Mouse (Mus musculus) kidney, postnatal 0 days (tissue): ENCODE data around the gene Pigw. TPM values are rescaled to one million over a fixed set of nuclear protein-coding genes. Genes with fewer than 3 reads are reported as not detected.

Source experiments
- ATAC-seq: fragments of 200-750 bp; cut with Nextera tagmentation; replicated peaks from 2 replicates; pipeline ENCODE4 v1.8.0; 2017; ENCODE audit warnings: low read depth, moderate number of reproducible peaks, moderate TSS enrichment, moderate library complexity; ENCODE audit not compliant: low FRiP score
- DNase-seq: peaks from one replicate; pipeline ENCODE4 v3.0.0-alpha.2; 2016; ENCODE audit warnings: low spot score
- H3K27ac ChIP-seq: fragments of 300-500 bp; sonication (generic); 2 replicates; pipeline ENCODE4 v1.5.1; 2014; ENCODE audit warnings: mild to moderate bottlenecking
- H3K27me3 ChIP-seq: fragments of 300-500 bp; sonication (generic); 2 replicates; pipeline ENCODE4 v1.6.1; 2014; ENCODE audit warnings: low read length, mixed read lengths; ENCODE audit not compliant: insufficient read depth
- H3K36me3 ChIP-seq: fragments of 300-500 bp; sonication (generic); 2 replicates; pipeline ENCODE4 v1.6.1; 2014; ENCODE audit warnings: low read length, mixed read lengths; ENCODE audit not compliant: insufficient read depth
- H3K4me1 ChIP-seq: fragments of 300-500 bp; sonication (generic); replicated peaks from 2 replicates; pipeline ENCODE4 v1.6.1; 2014; ENCODE audit warnings: antibody characterized with exemption, low read length, mixed read lengths; ENCODE audit not compliant: insufficient read depth
- H3K4me2 ChIP-seq: fragments of 300-500 bp; sonication (generic); 2 replicates; pipeline ENCODE4 v1.6.1; 2014; ENCODE audit warnings: mild to moderate bottlenecking, low read length, moderate library complexity, mixed read lengths
- H3K4me3 ChIP-seq: fragments of 300-500 bp; sonication (generic); replicated peaks from 2 replicates; pipeline ENCODE4 v1.5.1; 2014; ENCODE audit warnings: low read depth, low read length
- H3K9ac ChIP-seq: fragments of 300-500 bp; sonication (generic); 2 replicates; pipeline ENCODE4 v1.6.1; 2014; ENCODE audit warnings: low read depth, low read length
- H3K9me3 ChIP-seq: fragments of 300-500 bp; sonication (generic); replicated peaks from 2 replicates; pipeline ENCODE4 v1.6.1; 2016; ENCODE audit warnings: low read length, inconsistent platforms, mixed read lengths
- CTCF ChIP-seq: IDR thresholded peaks from 2 replicates; pipeline ENCODE4 v1.5.1; 2016; ENCODE audit warnings: antibody characterized with exemption, low read depth, mild to moderate bottlenecking, moderate library complexity
- WGBS: fragments of 180-500 bp; shearing (Covaris S2); extraction: QIAGEN DNeasy Blood & Tissue Kit; methylation state at CpG from one replicate; pipeline ENCODE4 v1.1.7; 2014; 5-methylcytosine and 5-hydroxymethylcytosine counted together
- polyA plus RNA-seq: library from polyadenylated mRNA; unstranded; fragments of >200 nt; fragmentation: Nextera tagmentation; extraction: Ambion mirVana; gene quantifications from 2 replicates; pipeline ENCODE4 v1.2.1, GENCODE M21; 2015

Pigw gene
- polyA plus RNA-seq: 2.7 and 2.9 TPM in 2 replicates

DNA sequence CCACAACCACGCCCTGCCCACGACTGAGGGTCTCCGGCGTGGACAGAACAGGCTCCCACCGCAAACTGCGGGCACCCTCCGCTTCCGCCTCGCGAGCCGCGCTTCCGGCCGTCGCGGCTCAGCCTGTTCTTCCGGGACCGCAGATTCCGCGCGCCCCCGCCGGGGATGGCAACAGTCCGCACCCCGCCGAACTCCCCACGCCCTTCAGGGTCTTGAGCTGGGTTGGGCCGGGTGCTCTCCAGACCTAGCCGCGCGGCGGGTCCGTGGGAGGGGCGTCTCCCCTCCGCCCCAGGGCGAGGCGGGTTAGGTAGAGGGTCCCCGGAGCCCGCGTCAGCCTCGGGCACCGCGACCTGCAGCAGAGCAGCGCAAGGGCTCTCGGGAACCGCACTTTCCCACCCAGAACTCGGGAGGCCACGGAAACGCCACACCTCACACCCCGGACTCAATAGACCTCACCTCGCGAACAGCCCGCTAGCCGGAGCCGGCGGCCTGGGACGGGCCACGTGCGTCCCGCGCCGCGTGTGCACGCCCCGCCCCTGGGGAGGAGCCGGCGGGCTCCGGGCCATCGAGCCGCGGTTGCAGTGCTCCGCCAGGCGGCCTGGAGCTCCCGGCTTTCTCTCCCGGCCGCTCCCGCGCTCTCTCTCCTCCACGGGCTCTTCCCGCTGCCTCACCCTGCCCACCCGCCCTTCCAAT lies at the start of gene Pigw, which contains the start of gene Myo19:
Gene Pigw, minus strand, starts transcription at position 514 of the 693 bp plus-strand sequence.
Gene Myo19, plus strand, starts transcription at position 377 of the 693 bp plus-strand sequence.
- peak; percentile 85 for DNase-seq
- no peaks in the 10 kb centered on the region for H3K9me3 ChIP-seq
- under 1% methylated on average over 80 of the region's 81 CpGs for WGBS
- peaks cover 5% of the 10 kb centered on the region; the same call in 1 of the 2 replicates for H3K4me1 ChIP-seq
- peak within 1 kb of the TSS; percentile 84 for H3K9ac ChIP-seq
- ATAC-seq: peak; percentile 93
- H3K27ac ChIP-seq: peak within 1 kb of the TSS; percentile 94
- peak within 1 kb of the TSS; percentile 87 for H3K4me3 ChIP-seq
- H3K4me2 ChIP-seq: peak within 1 kb of the TSS; percentile 93
- H3K36me3 ChIP-seq: peaks cover 3% of the 10 kb centered on the region; the same call in 1 of the 2 replicates
- TF ChIP-seq CTCF: no peak
- no peaks in the 10 kb centered on the region for H3K27me3 ChIP-seq

DNA sequence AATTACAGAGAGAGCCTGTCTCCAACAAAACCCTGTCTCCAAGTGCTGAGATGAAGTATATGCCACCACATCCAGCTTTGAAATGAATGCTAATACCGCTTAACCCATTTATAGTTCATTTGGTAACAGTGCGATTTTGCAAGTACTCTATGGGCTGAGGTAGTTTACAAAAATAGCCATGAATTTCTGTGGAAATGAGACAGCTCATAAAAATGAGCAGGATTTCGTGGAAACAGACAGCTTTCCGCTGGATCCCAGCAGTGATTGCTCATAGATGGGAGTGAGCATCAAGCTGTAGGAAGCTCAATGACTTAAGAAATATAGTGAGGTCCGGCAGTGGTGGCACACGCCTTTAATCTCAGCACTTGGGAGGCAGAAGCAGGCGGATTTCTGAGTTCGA lies 40.9 kb upstream of the Pigw start:
- Histone ChIP-seq H3K4me1 (no peaks in the 10 kb centered on the region), H3K4me2 (no peak overlapping the region), H3K4me3 (no peak overlapping the region), H3K9me3 (no peaks in the 10 kb centered on the region), H3K36me3 (no peaks in the 10 kb centered on the region), H3K27me3 (no peaks in the 10 kb centered on the region), H3K9ac (no peak overlapping the region), H3K27ac (no peak overlapping the region)
- no peak for DNase-seq
- TF ChIP-seq CTCF: no peak
- ATAC-seq: no peak
- WGBS: 81% methylated on average over 8 of the region's 8 CpGs

DNA sequence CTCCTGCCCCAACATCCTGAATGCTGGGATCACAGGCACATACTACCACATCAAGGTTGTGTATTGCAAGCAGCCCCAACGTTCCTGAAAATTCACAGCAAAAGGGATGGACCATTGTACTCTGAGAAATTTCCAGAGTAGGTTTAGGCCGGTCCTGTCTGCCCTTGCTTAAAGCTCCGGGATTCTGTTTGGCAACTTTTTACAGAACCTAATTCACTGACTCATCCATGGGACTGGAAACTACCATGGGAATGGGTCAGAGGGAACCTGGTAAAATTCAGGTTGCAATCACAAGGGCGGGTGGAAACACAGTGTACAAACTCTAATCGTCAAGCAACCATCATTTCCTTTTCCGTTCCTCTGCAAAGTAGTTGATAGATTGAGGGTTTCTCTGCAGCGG lies 39.9 kb upstream of the Pigw start:
- no peak overlapping the region for H3K9ac ChIP-seq
- no peak for ATAC-seq
- H3K4me2 ChIP-seq: no peak overlapping the region
- H3K9me3 ChIP-seq: no peaks in the 10 kb centered on the region
- H3K4me1 ChIP-seq: no peaks in the 10 kb centered on the region
- TF ChIP-seq CTCF: no peak
- no peak for DNase-seq
- 66% methylated on average over 7 of the region's 7 CpGs for WGBS
- H3K4me3 ChIP-seq: no peak overlapping the region
- H3K36me3 ChIP-seq: no peaks in the 10 kb centered on the region
- H3K27me3 ChIP-seq: no peaks in the 10 kb centered on the region
- no peak overlapping the region for H3K27ac ChIP-seq

DNA sequence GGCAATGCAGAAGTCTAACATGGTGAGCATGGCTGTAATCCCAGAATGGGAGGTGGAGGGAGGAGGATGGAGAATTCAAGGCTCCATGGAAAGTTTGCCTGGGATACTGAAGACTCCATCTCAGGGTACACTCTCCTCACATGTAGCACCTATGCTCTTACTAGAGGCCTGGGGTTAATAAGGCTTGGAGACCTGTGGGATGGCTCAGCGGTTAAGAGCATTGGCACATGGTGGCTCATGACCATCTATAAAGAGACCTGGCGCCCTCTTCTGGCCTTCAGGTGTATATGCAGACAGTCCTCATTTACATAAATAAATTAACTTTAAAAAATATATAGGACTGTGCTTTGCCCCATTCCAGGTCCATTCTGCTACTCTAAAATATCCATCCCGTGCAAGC lies 39.2 kb upstream of the Pigw start:
- H3K27ac ChIP-seq: no peak overlapping the region
- ATAC-seq (no peak), DNase-seq (peak; percentile 59)
- 38% methylated on average over 3 of the region's 3 CpGs for WGBS
- no peaks in the 10 kb centered on the region for H3K4me1 ChIP-seq
- H3K9me3 ChIP-seq: no peaks in the 10 kb centered on the region
- no peaks in the 10 kb centered on the region for H3K27me3 ChIP-seq
- no peak overlapping the region for H3K9ac ChIP-seq
- TF ChIP-seq CTCF: peak; percentile 65
- no peaks in the 10 kb centered on the region for H3K36me3 ChIP-seq
- no peak overlapping the region for H3K4me3 ChIP-seq
- no peak overlapping the region for H3K4me2 ChIP-seq

DNA sequence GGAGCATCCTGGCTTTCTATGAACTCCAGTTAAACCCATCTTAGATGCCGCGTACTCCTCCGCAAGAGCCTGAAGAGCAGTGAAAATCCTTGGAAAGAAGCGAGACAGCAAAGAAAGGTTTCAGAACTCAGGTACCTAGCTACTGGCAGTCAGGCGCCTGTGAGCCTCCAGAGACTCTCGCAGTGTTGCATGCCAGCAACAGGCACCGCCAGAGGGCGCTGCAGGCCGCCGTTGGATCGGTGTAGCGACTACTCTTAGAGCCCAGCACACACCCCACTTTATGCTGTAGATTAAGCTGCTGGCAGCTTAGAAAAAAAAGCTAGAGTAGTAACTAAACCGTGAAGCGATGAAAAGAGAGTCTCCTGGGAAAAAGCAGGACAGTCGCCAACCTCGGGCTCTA lies 38.3 kb upstream of the Pigw start:
- no peaks in the 10 kb centered on the region for H3K4me1 ChIP-seq
- H3K4me2 ChIP-seq: peak overlapping the region; percentile 40
- no peak overlapping the region for H3K27ac ChIP-seq
- TF ChIP-seq CTCF: peak; percentile 94
- 4% methylated on average over 16 of the region's 16 CpGs for WGBS
- no peaks in the 10 kb centered on the region for H3K27me3 ChIP-seq
- H3K9me3 ChIP-seq: no peaks in the 10 kb centered on the region
- H3K4me3 ChIP-seq: no peak overlapping the region
- ATAC-seq (peak; percentile 72; the same call in 1 of the 2 replicates), DNase-seq (peak; percentile 83)
- H3K36me3 ChIP-seq: no peaks in the 10 kb centered on the region
- no peak overlapping the region for H3K9ac ChIP-seq

DNA sequence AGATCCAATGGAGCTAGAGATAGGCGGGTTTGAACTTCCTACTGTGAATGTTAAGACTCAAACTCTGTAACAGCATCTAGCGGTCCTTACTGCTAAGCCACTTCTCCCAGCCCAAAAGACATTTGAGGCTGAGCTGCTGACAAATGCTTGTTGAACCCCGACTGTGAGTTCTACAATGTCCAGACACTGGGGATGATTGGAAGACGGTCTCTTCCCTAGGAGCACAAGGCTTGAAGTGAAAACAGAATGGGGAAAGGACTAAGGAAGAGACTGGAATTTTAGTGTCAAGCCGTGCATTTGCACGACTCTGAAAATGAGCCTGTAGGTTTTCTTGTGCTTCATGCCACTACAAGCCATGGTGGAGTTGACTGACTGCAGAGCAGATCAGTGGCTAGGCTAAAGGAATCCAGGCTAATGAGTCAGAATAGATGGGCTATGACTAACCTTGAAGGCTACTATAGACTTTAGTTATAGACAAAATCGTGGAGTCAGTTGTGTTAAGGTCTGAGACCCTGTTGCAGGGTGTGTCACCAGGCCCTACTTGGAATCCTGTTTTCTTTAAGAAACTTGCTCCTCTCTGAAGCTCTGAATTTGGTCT lies 36.7 kb upstream of the Pigw start:
- TF ChIP-seq CTCF: no peak
- Histone ChIP-seq H3K4me2 (peak overlapping the region; percentile 86), H3K9me3 (no peaks in the 10 kb centered on the region), H3K9ac (peak overlapping the region; percentile 62; the same call in 1 of the 2 replicates), H3K36me3 (0 out of 2 replicates have a peak, but pooled peaks cover 3% of the 10 kb centered on the region), H3K4me1 (no peaks in the 10 kb centered on the region), H3K27ac (no peak overlapping the region), H3K27me3 (no peaks in the 10 kb centered on the region), H3K4me3 (peak overlapping the region; percentile 66)
- WGBS: 58% methylated on average over 7 of the region's 7 CpGs
- no peak for ATAC-seq
- no peak for DNase-seq
